Mouse (Mus musculus): ENCODE measurements at regions not wholly inside any gene's neighbourhood (a gene's known extent, or its start where the extent isn't known, plus 50 kb on each side); places are given as distances from the start of the nearest gene placed in this dataset.

DNA sequence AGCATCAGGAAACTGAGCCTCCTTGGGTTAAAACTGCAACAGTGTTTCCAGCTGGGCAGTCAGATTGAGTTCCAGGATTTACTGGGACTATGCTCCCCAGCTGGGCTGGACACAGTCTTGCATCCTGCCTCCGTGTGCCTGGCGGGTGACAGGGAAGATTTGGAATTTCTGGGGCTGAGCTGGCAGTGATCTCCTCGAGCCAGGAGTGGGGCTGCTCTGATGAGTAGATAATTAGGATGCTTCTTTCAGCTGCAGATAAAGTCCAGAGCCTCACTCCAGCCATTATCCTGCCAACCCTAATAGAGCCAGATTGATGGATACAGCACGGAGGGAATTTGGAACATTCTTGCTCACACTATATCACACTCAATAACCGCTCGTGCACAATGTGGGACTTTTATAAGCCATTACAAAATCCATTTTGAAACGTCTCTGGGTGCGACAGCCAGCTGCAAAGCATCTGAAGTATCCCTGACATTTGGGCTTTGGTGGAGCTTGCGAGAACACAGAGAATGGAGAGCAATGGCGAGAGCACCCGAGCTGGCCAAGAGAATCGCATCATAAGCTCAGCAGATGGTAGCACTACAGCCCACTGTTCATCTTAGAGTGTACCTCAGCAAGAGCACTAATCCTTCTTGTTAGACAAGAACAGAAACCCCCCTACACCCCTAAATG, 311.6 kb upstream of the Klf4 start:
- intact Hi-C loops (cut with DNase I), result no loop called here

DNA sequence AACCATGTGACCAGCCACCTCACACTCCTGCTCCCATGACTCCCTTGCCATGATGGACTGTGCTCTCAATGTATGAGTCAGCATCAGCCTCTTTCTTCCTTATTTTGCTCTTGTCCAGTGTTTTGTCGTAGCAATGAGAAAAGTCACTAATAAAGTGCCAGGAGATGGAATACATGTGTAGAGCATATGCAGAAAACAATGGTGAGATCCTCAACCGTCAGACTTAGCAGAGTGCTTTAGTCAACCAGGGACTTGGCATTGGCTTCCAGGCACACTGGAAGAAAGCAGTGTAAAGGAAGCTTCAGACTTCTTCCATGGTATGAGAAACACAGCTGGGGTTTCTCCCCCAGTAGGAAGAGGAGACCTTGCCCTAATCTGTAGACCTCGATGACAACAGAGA, 306.3 kb upstream of the Klf4 start:
- intact Hi-C loops (cut with DNase I), result no loop called here

DNA sequence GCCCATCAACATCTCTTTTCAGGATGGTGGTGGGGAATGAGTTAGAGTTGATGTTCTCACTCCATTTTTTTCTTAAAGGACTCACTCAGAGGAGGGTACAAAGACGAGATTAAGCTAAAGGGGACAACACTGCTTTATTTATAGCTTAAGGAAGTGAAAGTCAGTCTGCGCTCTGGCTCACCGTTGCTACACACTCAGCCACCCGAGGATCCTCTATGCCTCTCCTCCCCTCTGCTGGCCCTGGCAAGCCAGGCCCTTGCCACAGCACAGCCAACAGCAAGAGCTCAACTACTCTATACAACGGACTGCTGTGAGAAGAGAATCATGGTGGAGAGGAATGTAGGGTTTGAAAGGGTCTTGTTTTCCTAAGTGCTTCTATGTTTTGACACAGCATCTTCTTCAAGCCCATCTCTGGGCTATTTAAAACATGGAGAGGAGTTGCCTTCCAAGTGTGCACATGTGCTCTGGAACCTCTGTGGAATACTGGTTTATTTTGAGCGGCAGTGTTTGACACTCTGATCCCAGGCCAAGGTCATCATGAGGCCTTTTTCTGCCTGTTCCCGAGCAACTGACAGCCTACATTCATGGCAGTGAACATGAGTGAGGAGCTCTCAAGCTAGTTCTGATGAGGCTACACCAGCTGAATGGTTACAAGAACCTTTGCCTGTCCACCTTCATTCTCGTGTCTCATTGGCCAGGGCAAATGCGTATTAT, 291.9 kb upstream of the Klf4 start:
- intact Hi-C loops (cut with DNase I), result no loop called here

DNA sequence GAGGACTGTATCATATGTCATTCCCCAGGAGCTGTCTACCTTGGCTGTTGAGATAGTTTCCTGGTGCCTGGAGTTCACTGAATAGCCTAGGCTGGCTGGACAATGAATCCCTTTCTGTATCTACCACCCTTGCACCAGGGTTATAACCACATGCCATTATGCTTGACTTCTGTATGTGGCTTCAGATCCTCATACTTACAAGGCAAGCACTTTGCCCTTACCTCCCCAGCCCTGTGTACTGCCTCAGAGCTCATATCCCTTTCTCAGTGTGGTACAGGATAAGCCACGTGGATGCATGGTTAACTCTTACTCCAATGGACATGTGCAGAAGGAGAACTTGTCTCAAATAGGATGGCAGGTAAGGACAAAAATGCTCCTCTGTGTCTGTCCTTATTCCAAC, 291.3 kb upstream of the Klf4 start:
- intact Hi-C loops (cut with DNase I), result no loop called here

DNA sequence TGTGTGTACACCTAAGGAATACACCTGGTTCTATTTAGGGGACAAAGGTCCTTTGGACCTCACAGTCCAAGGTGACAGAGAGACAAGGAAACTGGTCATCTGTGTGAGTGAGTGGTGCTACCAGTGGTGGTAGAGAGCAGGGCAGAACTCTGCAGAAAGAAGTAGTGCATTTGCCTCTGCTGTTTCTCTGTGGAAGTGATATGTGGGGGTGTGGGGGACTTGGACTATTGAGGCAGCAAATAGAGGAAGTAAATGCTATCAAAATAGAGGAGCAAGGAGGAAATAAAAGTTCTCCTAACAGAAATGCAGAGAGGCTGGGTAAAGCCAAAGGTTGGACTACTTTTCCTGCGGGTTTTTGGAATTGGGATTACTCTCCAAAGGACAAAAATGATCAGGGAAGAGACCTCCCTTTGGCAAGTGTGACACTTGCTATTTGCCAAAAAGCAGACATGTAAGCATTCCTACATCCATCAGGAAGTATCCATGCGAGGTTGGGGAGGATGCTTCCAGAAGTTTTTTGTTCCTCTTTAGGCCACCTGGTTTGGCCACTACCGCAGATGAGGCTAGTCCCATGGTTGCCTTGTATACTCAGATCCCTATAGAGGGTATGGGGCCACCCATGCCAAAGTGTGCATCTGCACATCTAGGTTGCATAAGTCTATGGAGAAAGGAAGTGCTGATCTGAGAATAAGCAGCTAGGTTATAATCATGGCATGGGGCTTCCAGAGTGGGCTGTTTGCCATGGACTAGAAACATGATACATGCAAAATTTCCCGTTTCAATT, 285.0 kb upstream of the Klf4 start:
- intact Hi-C loops (cut with DNase I), result no loop called here

DNA sequence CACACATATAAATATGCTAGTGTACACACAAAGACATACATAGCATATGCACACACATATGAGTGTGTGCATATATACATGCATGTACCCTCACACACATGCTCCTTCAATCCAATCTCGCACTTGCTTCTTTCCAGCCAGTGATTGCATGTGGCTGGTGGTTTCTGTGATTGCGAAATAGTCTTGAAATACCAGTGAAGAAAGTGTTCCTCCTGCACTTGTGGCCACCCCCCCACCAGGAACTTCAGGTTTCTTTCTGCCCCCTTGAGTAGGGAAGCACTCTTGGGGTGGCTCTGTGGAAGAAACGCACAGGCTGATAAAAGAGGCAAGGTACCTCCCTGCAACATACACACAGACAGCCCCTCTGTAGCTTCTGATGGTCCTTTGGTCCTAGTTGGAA, 283.6 kb upstream of the Klf4 start:
- intact Hi-C loops (cut with DNase I), result no loop called here

DNA sequence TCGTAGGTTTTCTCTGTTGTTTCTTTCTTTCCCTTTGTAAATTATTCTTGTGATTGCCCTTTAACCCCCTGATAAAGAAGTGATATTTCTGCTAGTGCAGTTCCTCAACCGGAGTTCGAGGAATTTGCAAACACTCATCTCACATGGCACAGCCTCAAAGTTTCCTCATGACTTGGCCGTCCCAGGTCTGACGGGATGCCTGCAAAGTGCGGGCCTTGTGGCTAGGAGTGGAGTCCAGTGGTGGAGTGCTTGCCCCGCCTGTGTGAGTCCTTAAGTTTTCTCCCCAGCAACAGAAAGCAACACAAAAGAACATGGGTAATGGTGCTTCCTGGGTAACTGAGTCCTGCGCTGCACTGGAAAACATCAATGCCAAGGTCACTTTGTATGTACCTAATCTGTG, 280.6 kb upstream of the Klf4 start:
- intact Hi-C loops (cut with DNase I), result no loop called here

DNA sequence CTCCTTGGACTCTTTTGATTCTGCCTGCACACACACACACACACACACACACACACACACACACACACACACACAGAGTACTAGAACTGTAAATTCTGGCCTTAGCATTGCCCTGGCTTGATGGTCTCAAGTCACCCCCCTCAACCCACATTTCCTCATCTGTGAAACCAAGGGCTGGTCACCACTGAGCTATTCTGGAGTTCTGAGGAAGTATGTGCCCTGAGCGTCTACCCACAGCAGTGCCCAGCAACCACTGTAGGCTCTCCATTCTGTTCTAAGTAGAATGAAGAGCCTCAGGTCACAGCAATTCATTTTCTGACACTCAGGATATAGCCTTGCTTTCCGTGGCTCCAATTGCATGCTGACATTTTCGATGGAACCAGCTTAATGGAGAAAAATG, 279.4 kb upstream of the Klf4 start:
- intact Hi-C loops (cut with DNase I), result no loop called here

DNA sequence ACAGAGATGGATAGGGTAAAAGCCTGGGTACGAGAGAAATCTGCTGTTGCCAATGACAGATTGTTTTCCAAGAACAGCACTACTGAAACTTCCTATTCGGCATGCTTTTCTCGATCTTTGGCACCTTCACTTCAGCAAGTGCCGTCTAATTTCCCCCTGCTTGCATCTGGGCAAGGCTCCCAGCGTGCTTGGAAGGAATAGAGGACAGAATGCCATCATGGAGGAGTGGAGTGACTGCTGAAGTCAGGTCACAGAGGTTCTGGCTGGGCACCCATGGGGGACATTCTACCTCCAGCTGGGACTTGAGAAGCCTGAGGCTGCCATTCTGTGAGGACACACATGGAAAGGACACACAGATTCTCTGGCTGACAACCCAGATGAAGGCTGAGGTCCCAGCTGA, 276.2 kb upstream of the Klf4 start:
- intact Hi-C loops (cut with DNase I), result no loop called here

DNA sequence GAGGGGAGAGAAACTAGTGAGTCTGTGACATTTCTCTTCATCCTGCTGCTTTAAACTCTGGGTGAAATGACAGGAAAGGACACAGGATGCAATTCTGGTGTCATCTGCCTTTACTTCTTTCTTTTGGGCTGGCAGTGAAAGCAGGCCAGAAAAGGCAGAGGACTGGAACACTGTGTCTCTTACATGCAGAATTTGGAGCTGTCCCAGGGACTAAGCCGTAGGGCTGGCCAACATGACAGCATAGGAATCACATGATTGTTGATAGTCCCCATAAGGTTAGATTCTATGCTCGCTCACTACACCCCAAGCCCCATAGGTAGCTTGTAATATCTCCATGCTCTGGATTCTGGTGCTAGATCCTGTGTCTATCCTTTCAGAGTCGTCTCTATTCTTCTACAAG, 274.5 kb upstream of the Klf4 start:
- intact Hi-C loops (cut with DNase I), result no loop called here

DNA sequence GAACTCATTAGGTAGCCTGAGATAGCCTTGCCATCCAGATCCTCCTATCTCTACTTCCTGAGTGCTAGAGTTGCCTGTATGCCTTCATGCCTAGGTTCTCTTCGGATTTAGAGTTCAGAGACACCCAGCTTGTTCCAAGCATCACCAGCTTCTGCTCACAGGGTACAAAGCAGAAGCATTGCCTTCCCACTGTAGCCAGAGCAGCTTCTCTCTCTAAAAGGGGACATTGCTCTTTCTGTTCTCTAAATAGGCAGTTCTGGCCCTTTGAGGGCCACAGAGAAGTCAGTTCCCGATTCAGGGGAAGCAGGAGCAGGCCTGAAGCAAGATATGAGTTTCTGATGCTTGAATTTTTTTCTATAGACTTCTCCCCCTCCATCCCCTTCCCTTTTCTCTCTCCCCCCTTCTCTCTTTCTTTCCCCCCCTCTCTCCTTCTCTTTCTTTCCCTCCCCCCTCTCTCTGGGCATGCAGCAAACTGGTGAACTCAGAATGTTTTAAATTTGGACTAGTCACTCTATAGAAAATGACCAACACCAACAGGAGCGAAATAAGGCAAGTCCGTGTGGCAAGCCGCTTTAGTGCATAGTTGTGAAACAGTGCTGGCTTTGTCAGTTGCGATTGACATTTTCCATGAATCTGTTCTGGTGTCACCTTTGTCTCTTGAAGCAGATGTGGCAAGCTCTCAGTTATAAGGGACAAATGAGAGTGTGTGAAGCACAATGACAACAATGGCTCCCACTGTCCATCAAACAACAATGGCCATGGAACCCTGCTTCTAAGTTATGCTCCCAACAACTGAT, 273.2 kb upstream of the Klf4 start:
- intact Hi-C loops (cut with DNase I), result no loop called here

DNA sequence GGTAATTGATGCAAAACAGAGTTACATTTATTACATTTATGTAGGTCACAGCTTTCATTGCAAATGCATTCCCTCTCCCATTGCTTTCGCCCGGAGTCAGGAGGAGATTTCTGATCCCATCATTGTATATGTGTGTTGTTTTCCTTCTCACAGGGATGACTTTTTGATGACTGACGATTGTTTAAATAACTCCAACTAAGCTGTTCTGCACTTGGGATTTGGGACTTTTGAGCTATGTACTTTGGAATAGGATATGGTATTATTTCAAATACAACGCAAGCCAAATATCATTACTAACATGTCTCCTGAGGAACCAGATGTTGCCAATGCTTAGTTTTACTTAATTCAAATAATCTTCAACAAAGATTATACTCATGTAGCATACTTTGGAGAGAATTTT, 269.8 kb upstream of the Klf4 start:
- intact Hi-C loops (cut with DNase I), result no loop called here

DNA sequence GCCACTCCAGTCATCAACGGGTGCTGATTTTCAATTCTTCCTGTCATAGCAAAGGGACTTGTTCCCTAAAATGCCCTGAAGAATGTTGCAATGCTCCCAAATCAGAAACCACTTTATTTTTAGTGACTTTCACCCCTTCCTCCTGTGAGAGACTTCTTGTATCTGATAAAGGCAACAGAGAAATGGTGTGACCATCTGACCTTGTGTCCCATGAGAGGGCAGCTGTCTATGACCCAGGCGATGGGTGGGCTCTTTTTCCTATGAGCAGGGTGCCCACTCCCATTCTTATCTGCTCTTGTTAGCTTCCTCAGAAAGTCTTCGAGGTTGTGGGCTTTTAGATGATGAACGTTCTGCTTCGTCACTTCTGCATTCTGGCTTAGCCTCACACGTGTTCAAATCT, 265.8 kb upstream of the Klf4 start:
- intact Hi-C loops (cut with DNase I), result no loop called here

DNA sequence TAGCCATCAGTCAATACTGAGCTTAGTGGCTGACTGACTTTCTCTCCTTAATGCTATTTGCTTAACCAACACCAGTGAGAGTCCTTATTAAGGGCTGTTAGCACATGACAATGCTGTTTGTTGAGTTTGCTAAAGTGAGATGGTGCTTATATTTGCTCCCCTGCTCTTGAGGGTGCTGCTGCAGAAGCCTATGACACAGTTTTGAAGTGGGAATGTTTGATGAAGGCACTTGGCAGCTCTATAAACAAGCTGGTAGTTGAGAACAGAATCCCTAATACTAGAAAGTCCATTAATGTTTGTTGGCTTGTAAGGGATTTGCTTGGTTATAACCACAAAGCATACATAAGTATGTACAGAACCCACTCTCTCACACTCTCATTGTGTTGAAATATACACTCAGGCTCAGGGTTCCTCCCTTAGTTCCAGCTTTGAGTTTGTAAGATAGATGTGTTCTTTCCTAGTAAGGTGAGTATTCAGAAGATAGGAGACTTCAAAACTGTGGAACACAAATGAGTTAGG, 249.1 kb upstream of the Klf4 start:
- intact Hi-C loops (cut with DNase I), result no loop called here

DNA sequence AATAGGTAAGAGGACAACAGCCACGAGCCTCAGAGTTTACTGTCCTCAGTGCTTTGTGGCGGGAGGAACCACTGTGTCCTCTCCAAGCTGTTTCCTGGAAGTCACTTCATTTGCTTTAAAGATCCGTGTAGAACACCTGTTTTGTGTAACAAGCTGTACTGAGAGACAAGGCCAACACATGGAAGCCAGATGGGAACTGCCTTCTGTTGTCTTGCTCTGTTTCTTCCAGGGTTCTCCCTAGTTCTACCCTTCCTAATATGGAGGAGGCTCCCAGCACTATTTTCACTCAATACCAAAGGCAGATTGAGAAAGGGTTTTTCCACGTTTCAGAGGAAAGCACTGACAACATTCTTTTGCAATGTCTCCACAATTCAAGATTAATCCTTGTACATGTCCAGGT, 247.3 kb upstream of the Klf4 start:
- intact Hi-C loops (cut with DNase I), result no loop called here

DNA sequence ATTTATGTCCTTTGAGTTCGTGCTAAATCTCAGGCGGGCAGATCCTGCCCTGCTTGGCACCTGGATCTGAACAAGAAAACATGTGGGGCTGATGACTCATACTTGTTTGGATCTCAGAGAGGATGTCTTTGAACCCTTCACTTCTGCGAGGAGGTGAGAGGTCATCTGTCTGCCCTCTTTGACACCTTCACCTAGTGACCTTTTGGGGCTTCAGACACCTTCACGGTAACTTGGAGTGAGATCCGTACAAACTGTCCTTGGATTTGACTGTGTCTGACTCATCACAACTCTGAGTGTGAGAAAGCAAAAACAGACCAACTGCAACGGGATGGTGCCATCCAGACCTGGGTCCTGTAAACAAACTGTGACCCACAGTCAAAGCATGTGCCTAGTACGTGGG, 243.6 kb upstream of the Klf4 start:
- intact Hi-C loops (cut with DNase I), result no loop called here

DNA sequence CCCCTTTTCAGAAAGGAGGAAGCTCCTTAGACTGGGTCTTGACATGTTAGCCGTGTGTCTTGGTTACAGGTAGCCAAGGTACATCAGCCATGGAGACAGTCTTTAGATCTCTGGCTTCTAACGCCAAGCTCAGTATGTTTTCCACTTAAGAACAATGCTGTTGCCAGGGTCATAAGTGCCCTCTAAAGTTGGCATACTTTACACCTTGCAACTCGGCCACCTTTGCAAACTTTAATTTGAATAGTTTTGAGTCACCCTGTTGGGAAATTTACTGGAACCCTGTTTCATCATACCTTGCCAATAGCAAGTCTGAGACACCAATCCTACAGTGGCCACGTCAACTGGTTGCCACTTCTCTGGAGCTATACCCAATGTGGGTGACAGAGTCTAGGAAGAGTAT, 242.3 kb upstream of the Klf4 start:
- intact Hi-C loops (cut with DNase I), result no loop called here

DNA sequence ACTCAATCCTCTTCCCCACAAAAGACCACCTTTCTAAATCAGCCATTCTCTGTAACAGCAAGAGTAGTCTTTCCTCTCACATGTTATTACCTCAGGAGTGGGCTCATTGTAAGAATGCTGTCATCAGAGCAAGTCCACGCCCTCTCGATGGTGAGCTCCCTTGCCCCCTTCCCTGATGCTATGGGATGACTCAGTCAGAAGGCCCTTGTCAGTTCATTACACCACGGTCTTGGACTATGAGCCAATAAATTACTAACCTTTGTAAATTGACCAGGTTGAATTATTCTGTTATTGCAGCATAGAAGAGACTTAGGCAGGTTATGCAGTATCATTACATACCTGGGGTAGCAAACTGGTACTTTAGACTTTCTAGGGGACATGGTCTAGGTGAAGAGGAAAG, 237.4 kb upstream of the Klf4 start:
- intact Hi-C loops (cut with DNase I), result no loop called here

DNA sequence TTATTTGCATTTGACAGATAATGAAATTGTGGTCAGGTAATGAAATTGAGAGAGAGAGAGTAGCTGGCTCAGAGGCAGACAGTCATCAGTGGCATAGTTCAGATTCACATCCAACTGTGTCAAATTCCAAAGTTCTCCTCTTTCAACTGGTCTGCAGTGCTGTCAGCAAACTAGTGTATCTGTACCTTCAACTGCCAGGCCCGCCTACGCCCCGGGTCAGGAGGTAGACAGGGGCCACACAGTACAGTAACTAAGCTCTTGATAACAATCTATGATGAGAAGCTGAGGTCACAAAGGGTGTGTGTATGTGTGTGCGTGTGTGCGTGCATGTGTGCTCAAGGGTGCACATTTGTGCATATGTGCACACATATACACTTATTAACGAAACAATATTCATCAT, 236.1 kb upstream of the Klf4 start:
- intact Hi-C loops (cut with DNase I), result no loop called here

DNA sequence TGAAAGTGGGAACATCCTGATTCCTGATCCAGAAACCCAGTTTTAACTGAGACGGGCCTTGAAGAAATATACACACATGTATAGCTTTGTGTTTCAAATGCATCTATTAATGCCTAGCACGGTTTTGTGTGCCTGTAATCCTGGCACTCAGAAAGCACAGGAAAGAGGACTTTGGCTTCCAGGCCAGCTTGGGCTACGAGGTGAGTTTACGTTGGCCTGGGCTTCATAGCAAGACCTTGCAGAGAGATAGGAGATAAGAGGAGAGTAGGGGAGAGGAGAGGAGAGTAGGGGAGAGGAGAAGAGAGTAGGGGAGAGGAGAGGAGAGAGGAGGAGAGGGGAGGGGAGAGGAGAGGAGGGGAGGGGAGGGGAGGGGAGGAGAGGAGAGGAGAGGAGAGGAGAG, 234.9 kb upstream of the Klf4 start:
- intact Hi-C loops (cut with DNase I), result no loop called here

DNA sequence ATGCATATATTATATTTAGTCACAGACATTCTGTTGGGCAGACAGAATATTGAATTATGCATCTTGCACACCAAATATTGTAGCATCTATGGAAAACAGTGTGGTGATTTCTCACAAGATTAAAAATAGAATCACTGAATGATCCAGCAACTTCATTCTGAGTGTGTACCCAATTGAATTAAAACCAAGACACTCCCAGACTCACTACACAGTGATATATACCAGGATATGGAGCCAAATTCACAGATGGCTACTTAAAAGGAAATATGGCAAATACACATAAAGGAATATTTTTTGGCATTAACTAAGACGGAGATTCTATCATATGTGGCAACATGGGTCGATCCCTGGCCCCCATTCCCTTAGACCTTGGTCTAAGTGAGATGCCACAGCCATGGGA, 233.5 kb upstream of the Klf4 start:
- intact Hi-C loops (cut with DNase I), result no loop called here

DNA sequence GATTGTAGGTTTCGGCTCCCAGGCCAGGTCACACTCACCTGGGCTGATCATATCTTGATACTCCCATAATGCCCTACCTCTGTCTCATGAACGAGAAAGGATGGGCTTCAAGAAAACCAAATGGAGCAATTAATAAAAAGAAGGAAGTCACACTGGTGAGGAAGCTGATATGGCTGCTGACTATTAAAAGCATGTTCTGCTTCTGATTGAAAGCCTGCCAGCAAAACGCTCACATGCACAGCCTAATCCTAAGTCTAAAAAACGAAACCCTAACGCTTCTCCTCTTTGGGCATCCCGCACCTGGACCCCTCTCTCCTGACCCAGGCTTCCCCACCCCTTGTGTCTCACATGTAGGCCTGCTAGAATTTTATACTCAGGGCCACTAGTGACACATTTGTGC, 230.8 kb upstream of the Klf4 start:
- intact Hi-C loops (cut with DNase I), result no loop called here
